Mouse (Mus musculus) hindbrain, postnatal 0 days (tissue): ENCODE data around the gene Dync2li1. TPM values are rescaled to one million over a fixed set of nuclear protein-coding genes. Genes with fewer than 3 reads are reported as not detected.

Source experiments
- ATAC-seq: fragments of 200-750 bp; cut with Nextera tagmentation; 2 replicates; pipeline ENCODE4 v1.8.0; 2017; ENCODE audit warnings: mild to moderate bottlenecking, moderate TSS enrichment, moderate library complexity
- DNase-seq: peaks from one replicate; pipeline ENCODE4 v3.0.0-alpha.2; 2015; ENCODE audit warnings: low spot score
- H3K27ac ChIP-seq: fragments of 300-500 bp; sonication (generic); 2 replicates; pipeline ENCODE4 v1.5.1; 2014; ENCODE audit warnings: mild to moderate bottlenecking
- H3K27me3 ChIP-seq: fragments of 300-500 bp; sonication (generic); 2 replicates; pipeline ENCODE4 v1.6.1; 2014; ENCODE audit warnings: low read length, mixed read lengths; ENCODE audit not compliant: insufficient read depth
- H3K36me3 ChIP-seq: fragments of 300-500 bp; sonication (generic); 2 replicates; pipeline ENCODE4 v1.6.1; 2014; ENCODE audit warnings: low read length, mixed read lengths; ENCODE audit not compliant: insufficient read depth
- H3K4me1 ChIP-seq: fragments of 300-500 bp; sonication (generic); 2 replicates; pipeline ENCODE4 v1.6.1; 2014; ENCODE audit warnings: antibody characterized with exemption, low read length, mixed read lengths; ENCODE audit not compliant: insufficient read depth
- H3K4me2 ChIP-seq: fragments of 300-500 bp; sonication (generic); 2 replicates; pipeline ENCODE4 v1.6.1; 2014; ENCODE audit warnings: low read depth, mild to moderate bottlenecking, low read length, moderate library complexity, mixed read lengths
- H3K4me3 ChIP-seq: fragments of 300-500 bp; sonication (generic); 2 replicates; pipeline ENCODE4 v1.5.1; 2014; ENCODE audit warnings: low read length
- H3K9ac ChIP-seq: fragments of 300-500 bp; sonication (generic); replicated peaks from 2 replicates; pipeline ENCODE4 v1.6.1; 2014; ENCODE audit warnings: mild to moderate bottlenecking, low read length, moderate library complexity, mixed read lengths
- H3K9me3 ChIP-seq: fragments of 300-500 bp; sonication (generic); 2 replicates; pipeline ENCODE4 v1.6.1; 2016; ENCODE audit warnings: low read length, mixed read lengths
- CTCF ChIP-seq: IDR thresholded peaks from 2 replicates; pipeline ENCODE4 v1.5.1; 2016; ENCODE audit warnings: antibody characterized with exemption, control low read depth, low read depth
- WGBS: fragments of 180-500 bp; shearing (Covaris S2); extraction: QIAGEN DNeasy Blood & Tissue Kit; methylation state at CpG from one replicate; pipeline ENCODE4 v1.1.7; 2014; 5-methylcytosine and 5-hydroxymethylcytosine counted together
- polyA plus RNA-seq: library from polyadenylated mRNA; unstranded; fragments of >200 nt; fragmentation: Nextera tagmentation; extraction: Ambion mirVana; gene quantifications from 2 replicates; pipeline ENCODE4 v1.2.1, GENCODE M21; 2015
- total RNA-seq: library from RNA; depleted of rRNA; stranded (reverse); fragments of >200 nt; gene quantifications from 2 replicates; pipeline ENCODE4 v1.2.3, GENCODE M21; 2014

Dync2li1 gene
- total and polyA plus RNA-seq, 2 experiments from 2014 or later, result 9.9 to 33.2 TPM

GRCm38 (mm10) chr17:84628611-84629010, 2.3 kb downstream of the Dync2li1 start:
- Histone ChIP-seq H3K4me1 (peaks cover 5% of the 10 kb centered on the region; the same call in 1 of the 2 replicates), H3K27me3 (no peaks in the 10 kb centered on the region), H3K27ac (no peak overlapping the region), H3K9me3 (no peaks in the 10 kb centered on the region), H3K4me3 (no peak overlapping the region), H3K4me2 (no peak overlapping the region), H3K36me3 (no peaks in the 10 kb centered on the region; the same call in 1 of the 2 replicates), H3K9ac (no peak overlapping the region)
- ATAC-seq, result no peak
- no peak for DNase-seq
- TF ChIP-seq CTCF, result no peak
- 85% methylated on average over 9 of the region's 9 CpGs for WGBS

GRCm38 (mm10) chr17:84631836-84632235, 5.5 kb downstream of the Dync2li1 start:
- Histone ChIP-seq H3K4me3 (no peak overlapping the region), H3K27me3 (no peaks in the 10 kb centered on the region)
- TF ChIP-seq CTCF, result no peak

GRCm38 (mm10) chr17:84633443-84633842, 7.1 kb downstream of the Dync2li1 start:
- no peak overlapping the region for H3K4me3 ChIP-seq
- no peaks in the 10 kb centered on the region for H3K4me1 ChIP-seq
- H3K9me3 ChIP-seq, result no peaks in the 10 kb centered on the region
- no peak overlapping the region for H3K27ac ChIP-seq
- no peaks in the 10 kb centered on the region for H3K27me3 ChIP-seq
- DNase-seq (no peak), ATAC-seq (no peak)
- H3K4me2 ChIP-seq, result no peak overlapping the region
- WGBS, result 89% methylated on average over 13 of the region's 13 CpGs
- no peak for TF ChIP-seq CTCF
- no peak overlapping the region for H3K9ac ChIP-seq
- no peaks in the 10 kb centered on the region; the same call in 1 of the 2 replicates for H3K36me3 ChIP-seq

More at GRCm38 (mm10) chr17:84631836-84632235, 5.5 kb downstream of the Dync2li1 start:
- ATAC-seq (no peak), DNase-seq (no peak)
- peaks cover 3% of the 10 kb centered on the region; the same call in 1 of the 2 replicates for H3K4me1 ChIP-seq
- H3K4me2 ChIP-seq, result no peak overlapping the region
- no peak overlapping the region for H3K27ac ChIP-seq
- H3K9ac ChIP-seq, result no peak overlapping the region
- 90% methylated on average over 6 of the region's 6 CpGs for WGBS
- no peaks in the 10 kb centered on the region for H3K9me3 ChIP-seq
- no peaks in the 10 kb centered on the region; the same call in 1 of the 2 replicates for H3K36me3 ChIP-seq

GRCm38 (mm10) chr17:84636328-84636727, 10.0 kb downstream of the Dync2li1 start:
- ATAC-seq (no peak), DNase-seq (peak; percentile 60)
- Histone ChIP-seq H3K36me3 (no peaks in the 10 kb centered on the region; the same call in 1 of the 2 replicates), H3K27ac (no peak overlapping the region), H3K9me3 (no peaks in the 10 kb centered on the region), H3K4me1 (no peaks in the 10 kb centered on the region), H3K4me3 (no peak overlapping the region), H3K9ac (no peak overlapping the region), H3K27me3 (no peaks in the 10 kb centered on the region), H3K4me2 (no peak overlapping the region)
- 36% methylated on average over 8 of the region's 8 CpGs for WGBS
- TF ChIP-seq CTCF, result no peak

GRCm38 (mm10) chr17:84637971-84638370, 11.7 kb downstream of the Dync2li1 start:
- no peaks in the 10 kb centered on the region for H3K9me3 ChIP-seq
- no peak for TF ChIP-seq CTCF
- whole genome bisulfite sequencing, result 94% methylated on average over 6 of the region's 6 CpGs
- no peak overlapping the region for H3K4me2 ChIP-seq
- no peak for DNase-seq
- H3K36me3 ChIP-seq, result no peaks in the 10 kb centered on the region
- H3K9ac ChIP-seq, result no peak overlapping the region
- no peak for ATAC-seq
- no peak overlapping the region for H3K27ac ChIP-seq
- H3K4me1 ChIP-seq, result no peaks in the 10 kb centered on the region
- no peaks in the 10 kb centered on the region for H3K27me3 ChIP-seq
- H3K4me3 ChIP-seq, result no peak overlapping the region

- 54% methylated on average over 10 of the region's 10 CpGs for WGBS
- Histone ChIP-seq H3K27ac (no peak overlapping the region), H3K4me1 (no peaks in the 10 kb centered on the region), H3K27me3 (no peaks in the 10 kb centered on the region), H3K4me3 (no peak overlapping the region), H3K36me3 (no peaks in the 10 kb centered on the region), H3K9me3 (no peaks in the 10 kb centered on the region), H3K4me2 (no peak overlapping the region), H3K9ac (no peak overlapping the region)
- no peak for TF ChIP-seq CTCF
- ATAC-seq, result no peak
- no peak for DNase-seq
Measured at GRCm38 (mm10) chr17:84639796-84640378, 13.6 kb downstream of the Dync2li1 start.

- Histone ChIP-seq H3K4me2 (no peak overlapping the region), H3K4me1 (no peaks in the 10 kb centered on the region), H3K27me3 (no peaks in the 10 kb centered on the region), H3K27ac (no peak overlapping the region), H3K9ac (no peak overlapping the region), H3K36me3 (no peaks in the 10 kb centered on the region), H3K4me3 (no peak overlapping the region), H3K9me3 (no peaks in the 10 kb centered on the region)
- TF ChIP-seq CTCF, result peak; percentile 84
- ATAC-seq, result no peak
- DNase-seq, result peak; percentile 58
- WGBS, result 38% methylated on average over 3 of the region's 3 CpGs
Measured at GRCm38 (mm10) chr17:84641893-84642292, 15.6 kb downstream of the Dync2li1 start.
